In genomic region chr16:92753944-92754343, GRCm38 (mm10) we compare ENCODE assay signal across 14 mouse cellular contexts.
"Had no signal": no experiment of that assay in that cellular context is flagged by ENCODE, and none has a peak within 500 bp of the region (broad histone marks: within the 10 kb centered on the region; RNA-seq: fewer than 3 reads in every experiment).

No protein-coding gene starts in this region.

- DNase-seq: kidney, adult 18-20 months; kidney, adult 9 months; kidney, postnatal 25 days; layer of hippocampus, adult 9-11 months; liver, embryonic 13.5 days; lung, adult 2 months; lung, postnatal 14 days; lung, postnatal 4 days; midbrain, embryonic 14.5 days had no signal

- H3K4me2 ChIP-seq: liver, embryonic 13.5 days had no signal

- H3K27me3 ChIP-seq: liver, embryonic 13.5 days had no signal

- H3K4me3 ChIP-seq: layer of hippocampus, adult 2 months; liver, embryonic 13.5 days had no signal

- ATAC-seq: hindbrain, postnatal 0 days; inflammation-experienced regulatory T-cells, adult 6 months; intestine, embryonic 16.5 days had no signal

- H3K36me3 ChIP-seq: liver, embryonic 13.5 days had no signal

- H3K9ac ChIP-seq: liver, embryonic 13.5 days had no signal

- H3K9me3 ChIP-seq: liver, embryonic 13.5 days had no signal

- H3K27ac ChIP-seq: hindbrain, postnatal 0 days; kidney, postnatal 0 days; layer of hippocampus, adult 2 months; liver, embryonic 13.5 days had no signal
